Mouse (Mus musculus) liver, embryonic 14.5 days (tissue): ENCODE results near the gene Cdiptos. TPM values are rescaled to one million over a fixed set of nuclear protein-coding genes. Genes with fewer than 3 reads are reported as not detected.

Experiments
- ATAC-seq: fragments of 200-750 bp; cut with Nextera tagmentation; 2 replicates; pipeline ENCODE4 v1.8.0; 2017; ENCODE audit warnings: moderate number of reproducible peaks, mild to moderate bottlenecking, moderate library complexity; ENCODE audit not compliant: insufficient read depth
- DNase-seq, 3 experiments: peaks; one replicate each; pipeline ENCODE4 v3.0.0-alpha.2; 2012 to 2013; ENCODE audit warnings: low read depth in 3 of 3, low spot score in 3 of 3
- H3K27ac ChIP-seq: fragments of 300-500 bp; sonication (generic); 2 replicates; pipeline ENCODE4 v1.5.1; 2014; ENCODE audit warnings: moderate library complexity, mild to moderate bottlenecking, control low read depth, inconsistent platforms
- H3K27me3 ChIP-seq: fragments of 300-500 bp; sonication (generic); 2 replicates; pipeline ENCODE4 v1.6.1; 2014; ENCODE audit warnings: mild to moderate bottlenecking, low read length, moderate library complexity; ENCODE audit not compliant: control insufficient read depth, insufficient read depth
- H3K36me3 ChIP-seq: fragments of 300-500 bp; sonication (generic); replicated peaks from 2 replicates; pipeline ENCODE4 v1.6.1; 2014; ENCODE audit warnings: low read depth; ENCODE audit not compliant: control insufficient read depth, insufficient read depth
- H3K4me1 ChIP-seq, 2 experiments: fragments of 200-500 bp in 1 of 2; fragments of 300-500 bp in 1 of 2; sonication (generic) in 1 of 2; replicated peaks; 2 replicates each; pipeline ENCODE4 v1.6.1; 2012 to 2014; ENCODE audit warnings: antibody characterized with exemption in 1 of 2, inconsistent platforms in 1 of 2, low read length in 1 of 2; ENCODE audit not compliant: control insufficient read depth in 2 of 2, insufficient read depth in 2 of 2
- H3K4me2 ChIP-seq: fragments of 300-500 bp; sonication (generic); 2 replicates; pipeline ENCODE4 v1.6.1; 2014; ENCODE audit warnings: low read depth, mild to moderate bottlenecking, control low read depth, moderate library complexity
- H3K4me3 ChIP-seq, 2 experiments: fragments of 200-500 bp in 1 of 2; fragments of 300-500 bp in 1 of 2; sonication (generic) in 1 of 2; 2 replicates each; pipeline ENCODE4 v1.5.1; 2012 to 2014; ENCODE audit warnings: low read depth in 2 of 2, low read length in 2 of 2, mild to moderate bottlenecking in 2 of 2, control low read depth in 1 of 2, inconsistent platforms in 1 of 2, moderate library complexity in 1 of 2; ENCODE audit not compliant: insufficient read depth in 1 of 2
- H3K9ac ChIP-seq: fragments of 300-500 bp; sonication (generic); replicated peaks from 2 replicates; pipeline ENCODE4 v1.6.1; 2014; ENCODE audit warnings: mild to moderate bottlenecking, control low read depth, moderate library complexity
- H3K9me3 ChIP-seq: fragments of 300-500 bp; sonication (generic); 2 replicates; pipeline ENCODE4 v1.6.1; 2016; ENCODE audit warnings: low read length, mixed read lengths; ENCODE audit not compliant: control insufficient read depth
- CTCF ChIP-seq: IDR thresholded peaks from 2 replicates; pipeline ENCODE4 v1.5.1; 2016; ENCODE audit warnings: antibody characterized with exemption, low read depth, control low read depth
- EP300 ChIP-seq: IDR thresholded peaks from 2 replicates; pipeline ENCODE4 v1.6.1; 2016; ENCODE audit warnings: antibody characterized with exemption, low read depth
- WGBS: fragments of 180-500 bp; shearing (Covaris S2); extraction: QIAGEN DNeasy Blood & Tissue Kit; methylation state at CpG from one replicate; pipeline ENCODE4 v1.1.7; 2014; ENCODE audit not compliant: insufficient replicate concordance; 5-methylcytosine and 5-hydroxymethylcytosine counted together
- polyA plus RNA-seq, 2 experiments: library from polyadenylated mRNA; depleted of rRNA in 1 of 2; stranded (reverse) in 1 of 2; unstranded in 1 of 2; fragments of >200 nt; fragmentation: Nextera tagmentation in 1 of 2; extraction: Ambion mirVana in 1 of 2; gene quantifications; 2 replicates each; pipeline versions ENCODE4 v1.2.1 to v1.2.3; 2012 to 2014

Cdiptos gene
- polyA plus RNA-seq, 2 experiments, result 0.18 to 0.20 TPM

DNA sequence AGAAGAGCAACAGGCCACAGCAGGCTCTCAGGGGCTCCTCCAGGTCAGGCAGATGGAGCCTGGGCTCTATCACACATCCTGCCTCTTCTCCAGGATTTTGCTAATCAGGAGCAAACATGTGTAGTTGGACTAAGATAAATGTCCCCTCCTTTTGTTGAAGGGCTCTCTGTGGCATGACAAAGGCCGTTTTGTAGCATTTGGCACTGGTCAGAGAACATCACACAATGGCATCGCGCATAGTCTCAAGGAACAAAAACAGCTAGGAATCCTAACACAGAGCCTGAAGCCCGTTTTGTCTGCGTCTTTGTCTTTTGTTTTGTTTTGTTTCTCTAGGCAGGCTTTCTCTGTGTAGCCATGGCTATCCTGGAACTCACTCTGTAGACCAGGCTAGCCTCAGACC, 51.9 kb downstream of the Cdiptos start:
- H3K9me3 ChIP-seq, result no peaks in the 10 kb centered on the region
- H3K4me1 ChIP-seq, result peaks cover 16 to 27% of the 10 kb centered on the region in 2 experiments
- H3K27me3 ChIP-seq, result no peaks in the 10 kb centered on the region
- H3K36me3 ChIP-seq, result no peaks in the 10 kb centered on the region
- ATAC-seq, result no peak
- no peak overlapping the region for H3K4me3 ChIP-seq
- DNase-seq, result no peak
- 43% methylated on average over 5 of the region's 5 CpGs for WGBS
- no peak overlapping the region for H3K27ac ChIP-seq
- H3K4me2 ChIP-seq, result no peak overlapping the region
- 0 out of 2 replicates have a peak, but pooled peaks have one; percentile 24 for TF ChIP-seq EP300
- no peak for TF ChIP-seq CTCF
- peak overlapping the region; percentile 9 for H3K9ac ChIP-seq

DNA sequence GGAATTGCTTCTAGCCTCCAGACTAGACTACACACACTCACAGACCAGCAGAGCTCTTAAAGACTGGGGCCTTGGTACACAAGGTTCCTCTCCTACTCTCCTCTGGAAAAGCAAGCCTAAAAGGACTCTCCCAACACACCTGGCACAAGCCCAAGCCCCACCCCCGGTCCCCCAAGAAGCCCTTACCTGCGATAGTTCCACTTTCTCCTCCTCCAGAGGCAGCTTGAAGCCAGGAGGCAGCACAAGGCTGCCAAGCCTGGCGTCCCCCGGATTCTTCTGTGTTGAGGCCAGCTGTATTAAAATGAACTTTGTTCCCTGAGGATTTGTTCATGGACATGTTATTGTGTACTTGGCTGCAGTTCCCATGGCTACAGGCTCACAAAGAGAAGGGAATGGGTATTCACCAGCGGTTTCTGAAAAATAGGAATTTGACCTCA, 53.3 kb downstream of the Cdiptos start, which contains the start of gene Tmem219:
TSS of gene Tmem219 (minus strand) at position 294 of the 437 bp plus-strand sequence.
- no peaks in the 10 kb centered on the region for H3K27me3 ChIP-seq
- no peak within 1 kb of the TSS for H3K27ac ChIP-seq
- ATAC-seq (no peak), DNase-seq (no peak)
- peaks cover 11 to 22% of the 10 kb centered on the region in 2 experiments for H3K4me1 ChIP-seq
- no peak for TF ChIP-seq CTCF
- TF ChIP-seq EP300, result no peak
- H3K4me3 ChIP-seq, result no peak within 1 kb of the TSS
- 0 out of 2 replicates have a peak within 1 kb of the TSS, but pooled peaks have one; percentile 11 for H3K4me2 ChIP-seq
- no peak within 1 kb of the TSS for H3K9ac ChIP-seq
- no peaks in the 10 kb centered on the region for H3K36me3 ChIP-seq
- 61% methylated on average over 5 of the region's 5 CpGs for WGBS
- H3K9me3 ChIP-seq, result no peaks in the 10 kb centered on the region

Other genes starting within 250 kb of the Cdiptos start
- 35.9 and 39.8 TPM in 2 replicates for gene Mapk3, start 216.5 kb downstream of the Cdiptos start, polyA plus RNA-seq (2012; rRNA removed)
- gene Mapk3, start 216.5 kb downstream of the Cdiptos start, polyA plus RNA-seq (2014; fragmentation: Nextera tagmentation; extraction: Ambion mirVana), result 14.4 and 15.5 TPM in 2 replicates
- gene Gdpd3, start 209.8 kb downstream of the Cdiptos start, polyA plus RNA-seq (2012; rRNA removed), result 1.3 and 2.0 TPM in 2 replicates
- gene Gdpd3, start 209.8 kb downstream of the Cdiptos start, polyA plus RNA-seq (2014; fragmentation: Nextera tagmentation; extraction: Ambion mirVana), result 0.27 and 0.59 TPM in 2 replicates
- 69.9 and 74.2 TPM in 2 replicates for gene Ypel3, start 199.1 kb downstream of the Cdiptos start, polyA plus RNA-seq (2012; rRNA removed)
- gene Ypel3, start 199.1 kb downstream of the Cdiptos start, polyA plus RNA-seq (2014; fragmentation: Nextera tagmentation; extraction: Ambion mirVana), result 76.0 and 83.3 TPM in 2 replicates
- 1.3 and 1.5 TPM in 2 replicates for gene Tbx6, start 194.6 kb downstream of the Cdiptos start, polyA plus RNA-seq (2012; rRNA removed)
- gene Tbx6, start 194.6 kb downstream of the Cdiptos start, polyA plus RNA-seq (2014; fragmentation: Nextera tagmentation; extraction: Ambion mirVana), result 0.43 and 0.47 TPM in 2 replicates
- 81.8 and 83.2 TPM in 2 replicates for gene Ppp4c, start 183.6 kb downstream of the Cdiptos start, polyA plus RNA-seq (2012; rRNA removed)
- gene Ppp4c, start 183.6 kb downstream of the Cdiptos start, polyA plus RNA-seq (2014; fragmentation: Nextera tagmentation; extraction: Ambion mirVana), result 105 and 117 TPM in 2 replicates
- gene Fam57b, start 178.4 kb downstream of the Cdiptos start, polyA plus RNA-seq (2012; rRNA removed), result 0.19 and 0.24 TPM in 2 replicates
- gene Fam57b, start 178.4 kb downstream of the Cdiptos start, polyA plus RNA-seq (2014; fragmentation: Nextera tagmentation; extraction: Ambion mirVana), result not detected in 2 replicates
- not detected in 2 replicates for gene 4930451I11Rik, start 144.5 kb downstream of the Cdiptos start, polyA plus RNA-seq (2012; rRNA removed)
- not detected in 2 replicates for gene 4930451I11Rik, start 144.5 kb downstream of the Cdiptos start, polyA plus RNA-seq (2014; fragmentation: Nextera tagmentation; extraction: Ambion mirVana)
- 0.02 TPM in 1 of 2 replicates, not detected in the other for gene Doc2a, start 128.7 kb downstream of the Cdiptos start, polyA plus RNA-seq (2012; rRNA removed)
- 0.18 TPM in 1 of 2 replicates, not detected in the other for gene Doc2a, start 128.7 kb downstream of the Cdiptos start, polyA plus RNA-seq (2014; fragmentation: Nextera tagmentation; extraction: Ambion mirVana)
- gene Hirip3, start 114.1 kb downstream of the Cdiptos start, polyA plus RNA-seq (2012; rRNA removed), result 24.7 and 58.1 TPM in 2 replicates
- gene Hirip3, start 114.1 kb downstream of the Cdiptos start, polyA plus RNA-seq (2014; fragmentation: Nextera tagmentation; extraction: Ambion mirVana), result 5.2 and 5.6 TPM in 2 replicates
- 22.7 and 25.1 TPM in 2 replicates for gene Ino80e, start 113.7 kb downstream of the Cdiptos start, polyA plus RNA-seq (2012; rRNA removed)
- gene Ino80e, start 113.7 kb downstream of the Cdiptos start, polyA plus RNA-seq (2014; fragmentation: Nextera tagmentation; extraction: Ambion mirVana), result 36.6 and 40.6 TPM in 2 replicates
- gene Taok2, start 91.4 kb downstream of the Cdiptos start, polyA plus RNA-seq (2012; rRNA removed), result 16.2 and 16.3 TPM in 2 replicates
- 6.3 and 7.0 TPM in 2 replicates for gene Taok2, start 91.4 kb downstream of the Cdiptos start, polyA plus RNA-seq (2014; fragmentation: Nextera tagmentation; extraction: Ambion mirVana)
- gene Tmem219, start 53.2 kb downstream of the Cdiptos start, polyA plus RNA-seq (2012; rRNA removed), result 10.8 and 15.3 TPM in 2 replicates
- gene Tmem219, start 53.2 kb downstream of the Cdiptos start, polyA plus RNA-seq (2014; fragmentation: Nextera tagmentation; extraction: Ambion mirVana), result 15.7 and 17.1 TPM in 2 replicates
- 4.0 and 4.3 TPM in 2 replicates for gene Kctd13, start 47.2 kb downstream of the Cdiptos start, polyA plus RNA-seq (2012; rRNA removed)
- 3.0 and 4.8 TPM in 2 replicates for gene Kctd13, start 47.2 kb downstream of the Cdiptos start, polyA plus RNA-seq (2014; fragmentation: Nextera tagmentation; extraction: Ambion mirVana)
- 0.04 TPM in 1 of 2 replicates, not detected in the other for gene Asphd1, start 26.5 kb downstream of the Cdiptos start, polyA plus RNA-seq (2012; rRNA removed)
- gene Asphd1, start 26.5 kb downstream of the Cdiptos start, polyA plus RNA-seq (2014; fragmentation: Nextera tagmentation; extraction: Ambion mirVana), result not detected in 2 replicates
- gene Sez6l2, start 25.5 kb downstream of the Cdiptos start, polyA plus RNA-seq (2012; rRNA removed), result 0.19 and 0.40 TPM in 2 replicates
- gene Sez6l2, start 25.5 kb downstream of the Cdiptos start, polyA plus RNA-seq (2014; fragmentation: Nextera tagmentation; extraction: Ambion mirVana), result not detected in 2 replicates
- 36.4 and 45.9 TPM in 2 replicates for gene Cdipt, start 184 bp downstream of the Cdiptos start, polyA plus RNA-seq (2012; rRNA removed)
- 32.6 and 34.3 TPM in 2 replicates for gene Cdipt, start 184 bp downstream of the Cdiptos start, polyA plus RNA-seq (2014; fragmentation: Nextera tagmentation; extraction: Ambion mirVana)
- 3.8 and 4.5 TPM in 2 replicates for gene Mvp, start 38.5 kb upstream of the Cdiptos start, polyA plus RNA-seq (2012; rRNA removed)
- 5.5 and 5.6 TPM in 2 replicates for gene Mvp, start 38.5 kb upstream of the Cdiptos start, polyA plus RNA-seq (2014; fragmentation: Nextera tagmentation; extraction: Ambion mirVana)
- 0.10 and 0.30 TPM in 2 replicates for gene Pagr1b, start 40.4 kb upstream of the Cdiptos start, polyA plus RNA-seq (2012; rRNA removed)
- not detected in 2 replicates for gene Pagr1b, start 40.4 kb upstream of the Cdiptos start, polyA plus RNA-seq (2014; fragmentation: Nextera tagmentation; extraction: Ambion mirVana)
- gene Pagr1a, start 41.3 kb upstream of the Cdiptos start, polyA plus RNA-seq (2012; rRNA removed), result 8.0 and 15.2 TPM in 2 replicates
- gene Pagr1a, start 41.3 kb upstream of the Cdiptos start, polyA plus RNA-seq (2014; fragmentation: Nextera tagmentation; extraction: Ambion mirVana), result 27.3 and 32.2 TPM in 2 replicates
- 7.5 and 15.7 TPM in 2 replicates for gene Gm42742, start 45.0 kb upstream of the Cdiptos start, polyA plus RNA-seq (2012; rRNA removed)
- 1.2 and 8.3 TPM in 2 replicates for gene Gm42742, start 45.0 kb upstream of the Cdiptos start, polyA plus RNA-seq (2014; fragmentation: Nextera tagmentation; extraction: Ambion mirVana)
- gene Prrt2, start 45.1 kb upstream of the Cdiptos start, polyA plus RNA-seq (2012; rRNA removed), result 0.08 and 0.55 TPM in 2 replicates
- 0.40 and 0.41 TPM in 2 replicates for gene Prrt2, start 45.1 kb upstream of the Cdiptos start, polyA plus RNA-seq (2014; fragmentation: Nextera tagmentation; extraction: Ambion mirVana)
- gene Maz, start 50.9 kb upstream of the Cdiptos start, polyA plus RNA-seq (2012; rRNA removed), result 91.4 and 97.5 TPM in 2 replicates
- 27.3 and 37.4 TPM in 2 replicates for gene Maz, start 50.9 kb upstream of the Cdiptos start, polyA plus RNA-seq (2014; fragmentation: Nextera tagmentation; extraction: Ambion mirVana)
- gene Kif22, start 66.4 kb upstream of the Cdiptos start, polyA plus RNA-seq (2012; rRNA removed), result 43.8 and 60.1 TPM in 2 replicates
- 101 and 112 TPM in 2 replicates for gene Kif22, start 66.4 kb upstream of the Cdiptos start, polyA plus RNA-seq (2014; fragmentation: Nextera tagmentation; extraction: Ambion mirVana)
- 0.08 and 0.11 TPM in 2 replicates for gene Zg16, start 111.2 kb upstream of the Cdiptos start, polyA plus RNA-seq (2012; rRNA removed)
- gene Zg16, start 111.2 kb upstream of the Cdiptos start, polyA plus RNA-seq (2014; fragmentation: Nextera tagmentation; extraction: Ambion mirVana), result not detected in 2 replicates
- gene AI467606, start 115.3 kb upstream of the Cdiptos start, polyA plus RNA-seq (2012; rRNA removed), result 5.3 and 6.4 TPM in 2 replicates
- 7.6 and 8.5 TPM in 2 replicates for gene AI467606, start 115.3 kb upstream of the Cdiptos start, polyA plus RNA-seq (2014; fragmentation: Nextera tagmentation; extraction: Ambion mirVana)
- 35.6 and 35.9 TPM in 2 replicates for gene Qprt, start 146.1 kb upstream of the Cdiptos start, polyA plus RNA-seq (2012; rRNA removed)
- 48.6 and 49.2 TPM in 2 replicates for gene Qprt, start 146.1 kb upstream of the Cdiptos start, polyA plus RNA-seq (2014; fragmentation: Nextera tagmentation; extraction: Ambion mirVana)
- gene Spn, start 161.7 kb upstream of the Cdiptos start, polyA plus RNA-seq (2012; rRNA removed), result 8.0 and 10.8 TPM in 2 replicates
- 7.9 and 8.0 TPM in 2 replicates for gene Spn, start 161.7 kb upstream of the Cdiptos start, polyA plus RNA-seq (2014; fragmentation: Nextera tagmentation; extraction: Ambion mirVana)
- 17.6 and 27.6 TPM in 2 replicates for gene Cd2bp2, start 220.0 kb upstream of the Cdiptos start, polyA plus RNA-seq (2012; rRNA removed)
- gene Cd2bp2, start 220.0 kb upstream of the Cdiptos start, polyA plus RNA-seq (2014; fragmentation: Nextera tagmentation; extraction: Ambion mirVana), result 17.4 and 18.4 TPM in 2 replicates
- gene Tbc1d10b, start 232.4 kb upstream of the Cdiptos start, polyA plus RNA-seq (2012; rRNA removed), result 12.8 and 15.5 TPM in 2 replicates
- gene Tbc1d10b, start 232.4 kb upstream of the Cdiptos start, polyA plus RNA-seq (2014; fragmentation: Nextera tagmentation; extraction: Ambion mirVana), result 10.9 and 13.2 TPM in 2 replicates
- 10.6 and 15.6 TPM in 2 replicates for gene Mylpf, start 232.8 kb upstream of the Cdiptos start, polyA plus RNA-seq (2012; rRNA removed)
- 31.0 and 31.1 TPM in 2 replicates for gene Mylpf, start 232.8 kb upstream of the Cdiptos start, polyA plus RNA-seq (2014; fragmentation: Nextera tagmentation; extraction: Ambion mirVana)